Mouse (Mus musculus) 416B (cell line): ENCODE measurements around the gene Gm6526.
"Not testable (repeated sequence)": the region's sequence is repeated elsewhere in the genome, so short reads cannot be mapped to it uniquely, and the experiment has no call there.

ENCODE experiments used
- DNase-seq: peaks from one replicate; pipeline ENCODE4 v3.0.0; 2011; ENCODE audit warnings: low read depth

Gm6526 gene

DNA sequence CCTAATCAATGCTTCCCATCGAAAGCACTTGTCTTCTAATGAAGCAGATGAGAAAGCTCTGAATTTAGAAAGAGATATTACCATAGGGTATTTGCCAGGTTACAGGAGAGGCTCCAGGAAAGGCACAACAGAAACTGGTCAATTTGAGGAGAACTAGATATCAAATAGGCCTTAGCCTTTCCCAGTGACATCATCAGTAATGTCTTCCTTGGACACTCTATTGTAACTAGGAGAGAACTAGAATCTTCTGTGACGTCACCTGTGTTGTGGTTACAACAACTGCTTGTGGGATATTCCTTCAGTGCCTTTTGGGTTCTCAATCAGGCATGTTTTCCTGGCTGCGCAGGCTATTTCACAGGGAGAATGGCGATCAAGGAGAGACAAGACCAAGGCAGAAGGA, at the start of gene Gm6526:
TSS of gene Gm6526 (plus strand) at position 301 of the 400 bp plus-strand sequence.
- DNase-seq = not testable (repeated sequence)

DNA sequence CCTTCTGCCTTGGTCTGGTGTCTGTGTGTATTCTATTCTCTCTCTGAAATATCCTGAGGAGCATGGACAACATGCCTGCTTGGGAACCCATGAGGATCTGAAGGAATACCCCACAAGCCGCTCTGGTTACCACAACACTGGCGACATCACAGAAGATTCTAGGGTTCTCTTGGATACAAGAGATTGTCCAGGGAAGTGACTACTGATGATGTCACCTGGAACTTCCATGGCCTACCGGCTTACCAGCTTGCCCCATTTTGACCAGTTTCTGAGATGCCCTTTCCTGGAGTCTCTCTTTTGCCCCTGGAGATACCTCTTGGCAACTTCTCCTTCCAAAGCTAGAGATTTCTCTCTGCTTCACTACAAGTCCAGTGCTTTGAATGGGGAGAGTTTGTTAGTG, 20.3 kb upstream of the Gm6526 start, which contains the start of gene Gm16506:
TSS of gene Gm16506 (minus strand) at position 101 of the 400 bp plus-strand sequence.
- DNase-seq = not testable (repeated sequence)

- not testable (repeated sequence) for DNase-seq
Measured at GRCm38 (mm10) chr14:43784645-43785044, 37.0 kb downstream of the Gm6526 start, which contains the start of gene Gm8180. TSS of gene Gm8180 (minus strand) at chr14:43784745.

DNA sequence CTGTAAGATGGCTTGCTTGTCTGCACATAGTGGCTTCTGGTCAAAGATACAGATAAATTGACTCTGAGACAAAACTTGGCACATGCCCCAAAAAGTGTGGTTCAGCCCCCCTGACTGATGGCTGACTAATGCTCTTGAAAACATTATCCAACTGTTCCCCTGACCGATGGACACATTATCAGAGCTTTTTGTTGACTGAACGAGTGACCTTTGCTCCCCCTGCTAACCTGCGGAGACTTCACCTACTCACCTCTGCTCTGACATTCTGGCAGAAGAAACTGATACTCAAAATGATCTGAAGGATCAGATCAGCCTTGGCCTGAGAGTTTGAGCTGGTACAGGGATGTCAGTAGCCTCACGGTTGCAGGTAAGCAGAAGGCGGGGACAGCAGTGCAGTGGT, 46.1 kb downstream of the Gm6526 start:
- DNase-seq = not testable (repeated sequence)

- DNase-seq = no peak
Measured at GRCm38 (mm10) chr14:43796069-43796904, 48.6 kb downstream of the Gm6526 start.

DNA sequence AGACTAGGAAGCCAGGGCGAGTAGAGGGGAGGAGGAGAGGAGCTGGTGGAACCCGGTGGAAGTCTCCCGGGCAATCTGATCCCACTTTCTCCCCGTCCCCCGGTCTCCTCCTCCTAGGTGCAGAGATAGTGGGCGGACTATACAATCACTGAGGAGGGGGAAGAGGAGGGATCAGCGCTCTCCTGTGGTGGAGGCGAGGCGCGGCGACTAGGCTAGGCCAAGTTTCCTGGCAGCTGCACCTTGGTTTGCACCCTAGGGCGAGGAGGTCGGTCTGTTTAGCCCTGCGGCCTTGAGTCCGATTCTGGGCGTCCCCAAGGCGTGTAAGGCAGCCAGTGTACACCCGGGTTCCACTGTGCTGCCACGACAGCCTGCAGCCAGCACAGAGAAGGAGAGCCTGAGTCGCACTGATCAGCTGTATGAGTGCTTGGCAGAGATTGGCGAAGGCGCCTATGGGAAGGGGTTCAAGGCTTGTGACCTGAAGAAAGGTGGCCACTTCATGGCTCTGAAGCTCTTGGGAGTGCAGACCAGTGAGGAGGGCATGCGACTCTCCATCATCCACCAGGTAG, 49.3 kb downstream of the Gm6526 start:
- not testable (repeated sequence) for DNase-seq

- not testable (repeated sequence) for DNase-seq
Measured at GRCm38 (mm10) chr14:43804435-43804834, 56.8 kb downstream of the Gm6526 start.
